Mouse (Mus musculus): ENCODE measurements around the gene Cd164.

Gene Cd164

GRCm38 (mm10) chr10:41518981-41519618 lies at the start of gene Cd164:
Gene Cd164 (plus strand): TSS chr10:41519414.
- peak; percentile 96 for DNase-seq

GRCm38 (mm10) chr10:41470693-41471092 lies 48.5 kb upstream of the Cd164 start:
- no peak for DNase-seq

- DNase-seq: no peak
Observed at GRCm38 (mm10) chr10:41472534-41472933, 46.7 kb upstream of the Cd164 start.

GRCm38 (mm10) chr10:41472962-41473481 lies 46.2 kb upstream of the Cd164 start:
- no peak for DNase-seq

GRCm38 (mm10) chr10:41473782-41474468 lies 45.3 kb upstream of the Cd164 start:
- peak; percentile 45 for DNase-seq

- DNase-seq: no peak
Observed at GRCm38 (mm10) chr10:41474981-41475391, 44.2 kb upstream of the Cd164 start.

- peak; percentile 73 for DNase-seq
Observed at GRCm38 (mm10) chr10:41476171-41477017, 42.8 kb upstream of the Cd164 start, which contains the start of gene Mical1. Gene Mical1 (plus strand): TSS chr10:41476314.

GRCm38 (mm10) chr10:41477018-41477277 lies 42.3 kb upstream of the Cd164 start:
- no peak for DNase-seq

- peak; percentile 75 for DNase-seq
Observed at GRCm38 (mm10) chr10:41477278-41478181, 41.7 kb upstream of the Cd164 start.

- no peak for DNase-seq
Observed at GRCm38 (mm10) chr10:41479961-41480360, 39.3 kb upstream of the Cd164 start.

GRCm38 (mm10) chr10:41480938-41481880 lies 38.0 kb upstream of the Cd164 start:
- DNase-seq: no peak

GRCm38 (mm10) chr10:41482446-41482845 lies 36.8 kb upstream of the Cd164 start:
- no peak for DNase-seq

GRCm38 (mm10) chr10:41485778-41486177 lies 33.4 kb upstream of the Cd164 start:
- no peak for DNase-seq

GRCm38 (mm10) chr10:41486506-41487170 lies 32.6 kb upstream of the Cd164 start:
- no peak for DNase-seq

GRCm38 (mm10) chr10:41488877-41489276 lies 30.3 kb upstream of the Cd164 start:
- DNase-seq: no peak

- peak; percentile 51 for DNase-seq
Observed at GRCm38 (mm10) chr10:41489294-41489693, 29.9 kb upstream of the Cd164 start.

GRCm38 (mm10) chr10:41489708-41490517 lies 29.3 kb upstream of the Cd164 start, which contains the start of the genes Smpd2 and Ppil6:
Gene Smpd2 (minus strand): TSS chr10:41490369.
Gene Ppil6 (plus strand): TSS chr10:41490439.
- DNase-seq: peak; percentile 97

GRCm38 (mm10) chr10:41490518-41490873 lies 28.7 kb upstream of the Cd164 start:
- DNase-seq: no peak

GRCm38 (mm10) chr10:41491111-41491510 lies 28.1 kb upstream of the Cd164 start:
- DNase-seq: peak; percentile 45

GRCm38 (mm10) chr10:41500941-41501340 lies 18.3 kb upstream of the Cd164 start:
- peak; percentile 48 for DNase-seq
